Mouse (Mus musculus): ENCODE data around the gene Col2a1. TPM values are rescaled to one million over a fixed set of nuclear protein-coding genes. Genes with fewer than 3 reads are reported as not detected.

Col2a1 gene
- polyA plus RNA-seq, 1 experiment from 2014 or later = 1.1 TPM

- 54% methylated on average over 11 of the region's 11 CpGs for WGBS (ENCODE audit: insufficient replicate concordance)
- no peaks in the 10 kb centered on the region for H3K9me3 ChIP-seq (replicated peaks)
- H3K4me3 ChIP-seq = no peak overlapping the region
- no peak for ATAC-seq
- H3K27ac ChIP-seq = no peak overlapping the region
- no peaks in the 10 kb centered on the region for H3K4me1 ChIP-seq
- H3K9ac ChIP-seq = no peak overlapping the region
- no peak overlapping the region for H3K4me2 ChIP-seq
- H3K36me3 ChIP-seq = no peaks in the 10 kb centered on the region
- peaks cover 9% of the 10 kb centered on the region; the same call in 1 of the 2 replicates for H3K27me3 ChIP-seq (replicated peaks)
These were observed 31.1 kb downstream of the Col2a1 start for GRCm38 (mm10) chr15:97973248-97974005.

- Histone ChIP-seq H3K9me3 (replicated peaks) (no peaks in the 10 kb centered on the region), H3K27ac (no peak overlapping the region), H3K27me3 (replicated peaks) (peaks cover 9% of the 10 kb centered on the region; the same call in 1 of the 2 replicates), H3K36me3 (no peaks in the 10 kb centered on the region), H3K9ac (no peak overlapping the region), H3K4me1 (no peaks in the 10 kb centered on the region), H3K4me3 (no peak overlapping the region), H3K4me2 (no peak overlapping the region)
- no peak for ATAC-seq
- WGBS (ENCODE audit: insufficient replicate concordance) = 72% methylated on average over 6 of the region's 6 CpGs
These were observed 31.9 kb downstream of the Col2a1 start for GRCm38 (mm10) chr15:97972580-97972979.

GRCm38 (mm10) chr15:97970299-97970698 is 34.2 kb downstream of the Col2a1 start:
- H3K9me3 ChIP-seq (replicated peaks) = no peaks in the 10 kb centered on the region
- no peaks in the 10 kb centered on the region for H3K36me3 ChIP-seq
- ATAC-seq = no peak
- H3K27me3 ChIP-seq (replicated peaks) = peaks cover 12% of the 10 kb centered on the region; the same call in 1 of the 2 replicates
- no peak overlapping the region for H3K9ac ChIP-seq
- 42% methylated on average over 6 of the region's 6 CpGs for WGBS (ENCODE audit: insufficient replicate concordance)
- peaks cover 3% of the 10 kb centered on the region; the same call in 1 of the 2 replicates for H3K4me1 ChIP-seq
- H3K27ac ChIP-seq = no peak overlapping the region
- no peak overlapping the region for H3K4me3 ChIP-seq
- no peak overlapping the region for H3K4me2 ChIP-seq

- Histone ChIP-seq H3K4me2 (no peak overlapping the region), H3K4me3 (no peak overlapping the region)
These were observed 39.0 kb downstream of the Col2a1 start for GRCm38 (mm10) chr15:97965311-97966045.

GRCm38 (mm10) chr15:97964836-97965187 is 39.7 kb downstream of the Col2a1 start:
- Histone ChIP-seq H3K27ac (no peak overlapping the region), H3K4me1 (peaks cover 24% of the 10 kb centered on the region), H3K4me2 (peak overlapping the region; percentile 97), H3K27me3 (replicated peaks) (peaks cover 5% of the 10 kb centered on the region; the same call in 1 of the 2 replicates), H3K9ac (peak overlapping the region; percentile 81), H3K4me3 (peak overlapping the region; percentile 66), H3K9me3 (replicated peaks) (no peaks in the 10 kb centered on the region), H3K36me3 (no peaks in the 10 kb centered on the region)
- ATAC-seq = no peak
- WGBS (ENCODE audit: insufficient replicate concordance) = 37% methylated on average over 7 of the region's 7 CpGs

More at GRCm38 (mm10) chr15:97965311-97966045, 39.0 kb downstream of the Col2a1 start:
- Histone ChIP-seq H3K4me1 (peaks cover 24% of the 10 kb centered on the region), H3K9me3 (replicated peaks) (no peaks in the 10 kb centered on the region), H3K9ac (no peak overlapping the region), H3K27me3 (replicated peaks) (peaks cover 5% of the 10 kb centered on the region; the same call in 1 of the 2 replicates), H3K27ac (no peak overlapping the region), H3K36me3 (no peaks in the 10 kb centered on the region)
- 53% methylated on average over 17 of the region's 17 CpGs for WGBS (ENCODE audit: insufficient replicate concordance)
- no peak for ATAC-seq

GRCm38 (mm10) chr15:97963989-97964835 is 40.3 kb downstream of the Col2a1 start, which contains the start of gene Tmem106c:
Gene Tmem106c (plus strand): TSS chr15:97964200.
- peaks cover 5% of the 10 kb centered on the region; the same call in 1 of the 2 replicates for H3K27me3 ChIP-seq (replicated peaks)
- 1% methylated on average over 67 of the region's 67 CpGs for WGBS (ENCODE audit: insufficient replicate concordance)
- peak within 1 kb of the TSS; percentile 62 for H3K27ac ChIP-seq
- H3K9me3 ChIP-seq (replicated peaks) = no peaks in the 10 kb centered on the region
- H3K36me3 ChIP-seq = no peaks in the 10 kb centered on the region
- peak within 1 kb of the TSS; percentile 81 for H3K9ac ChIP-seq
- ATAC-seq = peak; percentile 96
- H3K4me3 ChIP-seq = peak within 1 kb of the TSS; percentile 66
- peaks cover 24% of the 10 kb centered on the region for H3K4me1 ChIP-seq
- H3K4me2 ChIP-seq = peak within 1 kb of the TSS; percentile 97

- no peak for ATAC-seq
- Histone ChIP-seq H3K9me3 (replicated peaks) (no peaks in the 10 kb centered on the region), H3K27ac (peak overlapping the region; percentile 45; the same call in 1 of the 2 replicates), H3K4me1 (peaks cover 24% of the 10 kb centered on the region), H3K9ac (peak overlapping the region; percentile 72), H3K36me3 (no peaks in the 10 kb centered on the region), H3K27me3 (replicated peaks) (peaks cover 5% of the 10 kb centered on the region; the same call in 1 of the 2 replicates), H3K4me3 (peak overlapping the region; percentile 66), H3K4me2 (peak overlapping the region; percentile 97)
- WGBS (ENCODE audit: insufficient replicate concordance) = 10% methylated on average over 13 of the region's 13 CpGs
These were observed 41.0 kb downstream of the Col2a1 start for GRCm38 (mm10) chr15:97963329-97963988.

GRCm38 (mm10) chr15:97956416-97956815 is 48.1 kb downstream of the Col2a1 start:
- Histone ChIP-seq H3K4me1 (no peaks in the 10 kb centered on the region), H3K4me3 (no peak overlapping the region), H3K9me3 (replicated peaks) (no peaks in the 10 kb centered on the region), H3K27me3 (replicated peaks) (peaks cover 6% of the 10 kb centered on the region; the same call in 1 of the 2 replicates), H3K4me2 (no peak overlapping the region), H3K27ac (no peak overlapping the region), H3K36me3 (no peaks in the 10 kb centered on the region), H3K9ac (no peak overlapping the region)
- no peak for ATAC-seq
- 67% methylated on average over 11 of the region's 11 CpGs for whole genome bisulfite sequencing (ENCODE audit: insufficient replicate concordance)

- ATAC-seq = no peak
- H3K36me3 ChIP-seq = no peaks in the 10 kb centered on the region
- no peak overlapping the region for H3K27ac ChIP-seq
- 31% methylated on average over 4 of the region's 4 CpGs for WGBS (ENCODE audit: insufficient replicate concordance)
- no peaks in the 10 kb centered on the region for H3K4me1 ChIP-seq
- peaks cover 8% of the 10 kb centered on the region; the same call in 1 of the 2 replicates for H3K27me3 ChIP-seq (replicated peaks)
- no peak overlapping the region for H3K4me2 ChIP-seq
- H3K9me3 ChIP-seq (replicated peaks) = no peaks in the 10 kb centered on the region
- no peak overlapping the region for H3K4me3 ChIP-seq
- H3K9ac ChIP-seq = no peak overlapping the region
These were observed 48.8 kb downstream of the Col2a1 start for GRCm38 (mm10) chr15:97955742-97956141.

GRCm38 (mm10) chr15:97955286-97955685 is 49.2 kb downstream of the Col2a1 start:
- Histone ChIP-seq H3K4me1 (no peaks in the 10 kb centered on the region), H3K27ac (no peak overlapping the region)
- ATAC-seq = no peak

GRCm38 (mm10) chr15:97954671-97955070 is 49.8 kb downstream of the Col2a1 start:
- Histone ChIP-seq H3K9ac (no peak overlapping the region), H3K4me3 (no peak overlapping the region), H3K27ac (no peak overlapping the region), H3K27me3 (replicated peaks) (peaks cover 9% of the 10 kb centered on the region; the same call in 1 of the 2 replicates), H3K9me3 (replicated peaks) (no peaks in the 10 kb centered on the region), H3K36me3 (no peaks in the 10 kb centered on the region), H3K4me2 (no peak overlapping the region), H3K4me1 (no peaks in the 10 kb centered on the region)
- no peak for ATAC-seq
- 62% methylated on average over 8 of the region's 8 CpGs for WGBS (ENCODE audit: insufficient replicate concordance)

More at GRCm38 (mm10) chr15:97955286-97955685, 49.2 kb downstream of the Col2a1 start:
- no peak overlapping the region for H3K4me3 ChIP-seq
- H3K4me2 ChIP-seq = no peak overlapping the region
- 50% methylated on average over 1 of the region's 1 CpGs for WGBS (ENCODE audit: insufficient replicate concordance)
- H3K36me3 ChIP-seq = no peaks in the 10 kb centered on the region
- H3K9ac ChIP-seq = no peak overlapping the region
- no peaks in the 10 kb centered on the region for H3K9me3 ChIP-seq (replicated peaks)
- H3K27me3 ChIP-seq (replicated peaks) = peaks cover 8% of the 10 kb centered on the region; the same call in 1 of the 2 replicates

Data from liver, embryonic 12.5 days (tissue).